Mouse (Mus musculus): ENCODE data around the gene Gm49325.

DNA sequence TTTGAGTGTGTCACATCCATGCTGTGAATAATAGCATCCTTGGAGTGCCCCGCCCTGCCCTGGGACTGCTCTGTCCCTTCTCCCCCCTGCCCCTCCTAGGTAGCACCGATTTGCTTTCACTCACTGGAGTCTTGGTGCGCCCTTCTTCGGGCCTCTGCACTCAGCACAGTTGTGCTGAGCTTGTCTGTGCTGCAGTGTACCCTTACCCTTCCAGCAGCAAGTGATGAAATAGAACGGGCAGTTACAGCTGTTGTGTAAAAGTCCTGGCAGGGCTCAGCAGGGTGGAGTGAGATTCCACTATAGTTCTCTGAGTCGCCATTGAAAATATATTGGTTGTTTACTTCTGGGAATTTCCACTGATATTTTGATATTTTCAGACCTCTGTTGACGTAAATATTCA lies 20.0 kb downstream of the Gm49325 start:
- TF ChIP-seq CTCF (conservative IDR thresholded peaks at IDR 0.05; ENCODE audit: low read length) (no peak), NANOG (IDR thresholded peaks at IDR 0.05; ENCODE audit: borderline replicate concordance, low read length) (no peak), POU5F1 (IDR thresholded peaks at IDR 0.05; ENCODE audit: borderline replicate concordance, low read length) (no peak)

Data from E14TG2a.4 (cell line).